Mouse (Mus musculus) CH12.LX (cell line): ENCODE measurements at regions not wholly inside any gene's neighbourhood (a gene's known extent, or its start where the extent isn't known, plus 50 kb on each side); places are given as distances from the start of the nearest gene placed in this dataset.

Experiments
- DNase-seq: peaks from one replicate; pipeline ENCODE4 v3.0.0-alpha.2; 2013; ENCODE audit errors: extremely low read depth
- H3K27ac ChIP-seq: 2 replicates; pipeline ENCODE4 v1.5.1; 2012; ENCODE audit warnings: low read depth, mild to moderate bottlenecking, control low read depth, moderate library complexity; ENCODE audit not compliant: insufficient read depth
- H3K27me3 ChIP-seq: replicated peaks from 2 replicates; pipeline ENCODE3; 2012; ENCODE audit warnings: inconsistent platforms
- H3K36me3 ChIP-seq, 2 experiments: replicated peaks in 1 of 2; 2 replicates each; pipeline versions ENCODE3 to v1.6.1; 2012; ENCODE audit warnings: inconsistent platforms in 1 of 2, low read length in 1 of 2, mild to moderate bottlenecking in 1 of 2, mixed read lengths in 1 of 2, moderate library complexity in 1 of 2; ENCODE audit not compliant: control insufficient read depth in 1 of 2, insufficient read depth in 1 of 2
- H3K4me1 ChIP-seq, 2 experiments: 2 replicates each; pipeline ENCODE4 v1.6.1; 2012; ENCODE audit warnings: inconsistent platforms in 1 of 2, moderate library complexity in 1 of 2; ENCODE audit not compliant: insufficient read depth in 2 of 2, control insufficient read depth in 1 of 2
- H3K4me2 ChIP-seq: 2 replicates; pipeline ENCODE4 v1.6.1; 2012; ENCODE audit warnings: low read depth, mild to moderate bottlenecking, control low read depth; ENCODE audit not compliant: poor library complexity, insufficient read depth, severe bottlenecking
- H3K4me3 ChIP-seq, 3 experiments: fragments of 150-350 bp in 1 of 3; sonication (generic) in 1 of 3; replicated peaks in 1 of 3; 2 replicates each; pipeline versions ENCODE3 to v1.5.1; 2011 to 2012; ENCODE audit warnings: low read depth in 2 of 3, low read length in 2 of 3, mild to moderate bottlenecking in 2 of 3, moderate library complexity in 2 of 3, control low read depth in 1 of 3, improper control_type of control experiment in 1 of 3, inconsistent platforms in 1 of 3, mixed read lengths in 1 of 3; ENCODE audit not compliant: poor library complexity in 1 of 3
- H3K79me2 ChIP-seq: replicated peaks from 2 replicates; pipeline ENCODE4 v1.6.1; 2012; ENCODE audit warnings: mild to moderate bottlenecking, moderate library complexity; ENCODE audit not compliant: control insufficient read depth, poor library complexity, insufficient read depth, severe bottlenecking; ENCODE audit errors: extremely low read depth
- H3K9ac ChIP-seq: 2 replicates; pipeline ENCODE4 v1.6.1; 2012; ENCODE audit warnings: low read depth, mild to moderate bottlenecking, control low read depth, moderate library complexity; ENCODE audit not compliant: insufficient read depth
- H3K9me3 ChIP-seq: replicated peaks from 2 replicates; pipeline ENCODE3; 2012; ENCODE audit warnings: low read length, inconsistent platforms, mixed read lengths
- BHLHE40 ChIP-seq: IDR thresholded peaks from 2 replicates; pipeline ENCODE4 v1.6.1; 2011; ENCODE audit warnings: mild to moderate bottlenecking, low read depth, low read length, improper control_type of control experiment
- CHD1 ChIP-seq: IDR thresholded peaks from 2 replicates; pipeline ENCODE4 v1.6.1; 2012; ENCODE audit warnings: low read depth, low read length, improper control_type of control experiment, inconsistent platforms
- E2F4 ChIP-seq: IDR thresholded peaks from 2 replicates; pipeline ENCODE4 v1.6.1; 2011; ENCODE audit warnings: low read depth, low read length, improper control_type of control experiment; ENCODE audit not compliant: insufficient replicate concordance
- ETS1 ChIP-seq: conservative IDR thresholded peaks from 2 replicates; pipeline ENCODE4 v1.6.1; 2012; ENCODE audit warnings: low read depth, mild to moderate bottlenecking, inconsistent platforms, low read length, improper control_type of control experiment, moderate library complexity
- JUND ChIP-seq: conservative IDR thresholded peaks from 2 replicates; pipeline ENCODE4 v1.6.1; 2011; ENCODE audit warnings: low read depth, low read length, improper control_type of control experiment
- MEF2A ChIP-seq: IDR thresholded peaks from 2 replicates; pipeline ENCODE4 v1.6.1; 2014; ENCODE audit warnings: low read depth, mild to moderate bottlenecking, inconsistent platforms, low read length, improper control_type of control experiment, borderline replicate concordance
- MXI1 ChIP-seq: IDR thresholded peaks from 2 replicates; pipeline ENCODE4 v1.6.1; 2011; ENCODE audit warnings: mild to moderate bottlenecking, low read depth, low read length, improper control_type of control experiment
- MYC ChIP-seq: IDR thresholded peaks from 2 replicates; pipeline ENCODE4 v1.6.1; 2011; ENCODE audit warnings: low read depth, mild to moderate bottlenecking, improper control_type of control experiment, low read length
- NRF1 ChIP-seq: IDR thresholded peaks from 2 replicates; pipeline ENCODE4 v1.6.1; 2014; ENCODE audit warnings: low read depth, mild to moderate bottlenecking, inconsistent platforms, low read length, improper control_type of control experiment, moderate library complexity
- POLR2A ChIP-seq: IDR thresholded peaks from 2 replicates; pipeline ENCODE4 v1.6.1; 2011; ENCODE audit warnings: low read depth, mild to moderate bottlenecking, improper control_type of control experiment, low read length
- POLR2AphosphoS2 ChIP-seq: IDR thresholded peaks from 2 replicates; pipeline ENCODE4 v1.6.1; 2011; ENCODE audit warnings: low read depth, low read length, improper control_type of control experiment
- TBP ChIP-seq: conservative IDR thresholded peaks from 2 replicates; pipeline ENCODE4 v1.6.1; 2011; ENCODE audit warnings: low read depth, low read length, improper control_type of control experiment
- UBTF ChIP-seq: IDR thresholded peaks from 2 replicates; pipeline ENCODE4 v1.6.1; 2012; ENCODE audit warnings: low read depth, mild to moderate bottlenecking, inconsistent platforms, low read length, improper control_type of control experiment, moderate library complexity
- USF1 ChIP-seq: IDR thresholded peaks from 2 replicates; pipeline ENCODE4 v1.6.1; 2014; ENCODE audit warnings: low read depth, mild to moderate bottlenecking, inconsistent platforms, low read length, improper control_type of control experiment
- ZC3H11A ChIP-seq: IDR thresholded peaks from 2 replicates; pipeline ENCODE4 v1.6.1; 2012; ENCODE audit warnings: low read depth, mild to moderate bottlenecking, inconsistent platforms, low read length, improper control_type of control experiment
- ZMIZ1 ChIP-seq: IDR thresholded peaks from 2 replicates; pipeline ENCODE4 v1.6.1; 2012; ENCODE audit warnings: low read depth, mild to moderate bottlenecking, inconsistent platforms, low read length, improper control_type of control experiment
- dilution Hi-C: fragments of 300-500 bp; cut with MboI; formaldehyde crosslinking; loops from 2 replicates; pipeline ENCODE4 v1.14.3; 2020; ENCODE audit warnings: low sequenced_read_pairs; ENCODE audit not compliant: extremely low pct_unique_long_range_greater_than_20kb, extremely low pct_ligation_motif_present
- in situ Hi-C: fragments of 300-500 bp; cut with MboI; formaldehyde crosslinking; loops from 3 replicates; pipeline ENCODE4 v1.14.3; 2019; ENCODE audit warnings: low sequenced_read_pairs, low pct_ligation_motif_present, low pct_unique_long_range_greater_than_20kb, mixed read lengths

DNA sequence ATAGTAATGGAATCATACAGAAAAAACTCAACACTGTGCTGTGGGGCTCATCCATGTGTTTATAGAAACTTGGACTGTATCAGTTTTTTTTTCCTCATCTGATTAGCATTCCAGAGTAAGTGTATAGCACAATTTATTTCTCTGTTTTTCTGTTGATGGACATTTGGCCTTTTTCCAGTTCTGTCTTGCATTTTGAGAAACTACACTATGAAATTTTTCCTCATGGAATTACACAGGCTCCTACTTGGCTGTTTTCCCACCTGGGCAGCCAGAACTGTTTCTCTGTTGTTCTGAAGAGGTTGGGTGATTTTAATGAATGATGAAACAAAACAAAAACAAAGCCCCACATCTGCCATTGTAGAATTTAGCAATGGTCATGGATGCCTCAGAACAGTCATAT lies 366.6 kb upstream of the Cdh6 start:
- H3K27ac ChIP-seq = no peak overlapping the region
- TF ChIP-seq TBP (no peak), CHD1 (no peak), USF1 (no peak), JUND (no peak), NRF1 (no peak), ZC3H11A (no peak), E2F4 (no peak), UBTF (no peak)
- no peaks in the 10 kb centered on the region for H3K79me2 ChIP-seq
- in situ Hi-C loops = no loop called here
- H3K4me1 ChIP-seq = no peaks in the 10 kb centered on the region
- H3K4me2 ChIP-seq = no peak overlapping the region
- dilution Hi-C loops = no loop called here
- H3K9me3 ChIP-seq = no peaks in the 10 kb centered on the region
- no peak overlapping the region for H3K4me3 ChIP-seq
- H3K36me3 ChIP-seq = no peaks in the 10 kb centered on the region
- DNase-seq = no peak
- H3K9ac ChIP-seq = no peak overlapping the region
- no peaks in the 10 kb centered on the region for H3K27me3 ChIP-seq

DNA sequence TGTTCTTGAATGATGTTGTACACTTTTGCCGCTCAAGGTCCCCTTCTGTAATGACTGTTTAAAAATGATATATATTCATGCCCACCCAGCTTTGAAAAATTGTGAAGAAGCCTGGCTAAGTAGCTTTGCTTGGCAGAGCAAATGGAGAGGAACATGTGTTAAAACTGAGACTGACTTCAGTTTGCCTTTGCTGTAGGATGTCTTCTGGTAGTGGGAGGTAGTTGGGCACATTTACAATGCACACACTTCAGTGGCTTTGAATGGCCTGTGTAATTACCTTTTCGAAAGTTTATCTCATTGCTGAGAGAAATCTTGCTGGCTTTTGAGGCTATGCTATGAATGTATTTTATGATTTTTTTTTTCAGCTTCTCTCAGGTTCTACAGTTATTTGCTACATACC lies 360.5 kb upstream of the Cdh6 start:
- Histone ChIP-seq H3K36me3 (no peaks in the 10 kb centered on the region), H3K4me3 (no peak overlapping the region), H3K4me1 (no peaks in the 10 kb centered on the region), H3K9ac (no peak overlapping the region), H3K4me2 (no peak overlapping the region), H3K27ac (no peak overlapping the region), H3K9me3 (no peaks in the 10 kb centered on the region), H3K79me2 (no peaks in the 10 kb centered on the region), H3K27me3 (no peaks in the 10 kb centered on the region)
- in situ Hi-C loops = no loop called here
- dilution Hi-C loops = no loop called here
- no peak for DNase-seq
- no peak for TF ChIP-seq MXI1
- TF ChIP-seq, all 38 proteins: peak for 0

DNA sequence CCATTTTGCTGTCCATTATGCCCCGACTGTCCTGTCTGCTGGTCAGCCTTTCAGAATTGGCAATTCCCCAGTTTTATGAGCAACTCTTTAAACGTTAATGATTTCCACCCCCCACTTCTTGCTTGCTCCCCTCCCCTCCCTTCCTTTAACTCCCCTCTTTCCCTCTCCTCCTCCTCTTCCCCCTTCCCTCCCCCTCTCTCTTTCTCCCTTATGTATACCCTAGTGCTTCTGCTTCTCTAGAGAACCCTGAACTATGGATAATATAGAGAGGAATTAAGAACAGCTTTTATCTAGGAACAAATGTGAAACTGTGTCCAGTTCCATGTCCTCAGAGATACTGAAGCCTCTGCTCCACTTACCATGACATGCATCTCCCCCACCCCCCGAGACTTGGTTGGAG lies 356.5 kb upstream of the Cdh6 start:
- no peak for DNase-seq
- no peak overlapping the region for H3K27ac ChIP-seq
- H3K27me3 ChIP-seq = no peaks in the 10 kb centered on the region
- H3K9ac ChIP-seq = no peak overlapping the region
- in situ Hi-C loops (no loop called here), dilution Hi-C loops (no loop called here)
- no peak overlapping the region for H3K4me3 ChIP-seq
- H3K4me1 ChIP-seq = no peaks in the 10 kb centered on the region
- no peak overlapping the region for H3K4me2 ChIP-seq
- H3K79me2 ChIP-seq = no peaks in the 10 kb centered on the region
- no peaks in the 10 kb centered on the region for H3K36me3 ChIP-seq
- no peak for TF ChIP-seq MEF2A
- no peak for TF ChIP-seq ZMIZ1
- no peak for TF ChIP-seq ETS1
- TF ChIP-seq BHLHE40 = no peak
- no peak for TF ChIP-seq POLR2AphosphoS2
- no peak for TF ChIP-seq POLR2A
- no peak for TF ChIP-seq UBTF
- no peak for TF ChIP-seq MYC
- no peaks in the 10 kb centered on the region for H3K9me3 ChIP-seq
